In the genomic region with DNA sequence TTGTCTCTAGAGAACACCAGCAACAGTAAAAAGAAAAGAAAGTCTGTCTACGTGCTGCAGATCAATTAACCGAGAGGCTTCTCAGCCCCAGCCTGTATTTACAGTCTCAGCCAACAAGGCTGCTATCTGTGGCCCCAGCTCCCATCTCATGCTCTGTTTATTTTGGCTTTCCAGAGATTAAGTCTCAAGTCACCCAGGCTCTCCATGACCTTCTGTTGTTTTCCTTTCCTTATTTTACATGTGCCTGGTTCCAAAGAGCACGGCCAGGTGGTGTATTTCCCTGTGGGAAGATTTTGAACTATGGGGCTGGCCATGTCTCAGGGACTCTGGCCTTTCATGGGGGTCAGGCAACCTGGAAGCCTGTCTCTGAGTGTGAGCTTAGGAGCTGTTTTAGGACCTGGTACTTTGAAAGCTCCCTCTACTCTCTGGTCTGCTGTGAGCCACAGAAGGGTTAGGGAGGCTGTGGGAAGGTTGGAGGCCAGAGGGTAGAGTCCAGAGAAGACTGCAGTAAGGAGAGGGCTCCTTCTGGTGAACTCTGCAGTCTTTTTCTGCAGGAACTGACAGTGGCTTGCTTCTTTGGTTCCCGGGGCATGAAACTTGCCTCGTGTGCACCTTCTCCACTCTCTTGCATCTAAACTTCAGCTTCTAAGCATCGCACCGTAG, we compare ENCODE assay signal across 15 mouse cellular contexts. TPM values are rescaled to one million over a fixed set of nuclear protein-coding genes. Genes with fewer than 3 reads are reported as not detected.
DNase-seq lines count a peak whose midpoint lies in the region; ATAC-seq lines count a peak whose summit lies in the region.
"Had no signal": no experiment of that assay in that cellular context is flagged by ENCODE, and none has a peak within 500 bp of the region (broad histone marks: within the 10 kb centered on the region; RNA-seq: fewer than 3 reads in every experiment).

No protein-coding gene starts in this region.

- H3K4me2 ChIP-seq in kidney, embryonic 15.5 days, result no peak overlapping the region
- peak overlapping the region; percentile 12; the same call in 1 of the 2 replicates for H3K4me2 ChIP-seq in intestine, embryonic 16.5 days (ENCODE audit: low read depth, low read length)
- H3K4me2 ChIP-seq in stomach, embryonic 15.5 days, result no peak overlapping the region
- H3K4me2 ChIP-seq: limb, embryonic 12.5 days; neural tube, embryonic 15.5 days had no signal

- H3K36me3 ChIP-seq in kidney, embryonic 15.5 days, result no peaks in the 10 kb centered on the region
- H3K36me3 ChIP-seq in intestine, embryonic 16.5 days (ENCODE audit: control insufficient read depth, insufficient read depth, low read length), result no peaks in the 10 kb centered on the region
- no peaks in the 10 kb centered on the region for H3K36me3 ChIP-seq in stomach, embryonic 15.5 days
- H3K36me3 ChIP-seq: hindbrain, embryonic 10.5 days; limb, embryonic 12.5 days; neural tube, embryonic 15.5 days had no signal

- no peak overlapping the region for H3K9ac ChIP-seq in kidney, embryonic 15.5 days
- H3K9ac ChIP-seq in intestine, embryonic 16.5 days (ENCODE audit: low read depth, low read length), result 0 out of 2 replicates have a peak overlapping the region, but pooled peaks have one; percentile 19
- H3K9ac ChIP-seq in stomach, embryonic 15.5 days, result no peak overlapping the region
- H3K9ac ChIP-seq: forebrain, postnatal 0 days; limb, embryonic 12.5 days; neural tube, embryonic 15.5 days had no signal

- ATAC-seq in kidney, embryonic 15.5 days (replicated peaks; ENCODE audit: low FRiP score), result peak; percentile 63
- ATAC-seq in intestine, embryonic 16.5 days, result peak; percentile 81
- ATAC-seq in stomach, embryonic 15.5 days (ENCODE audit: insufficient read depth, low FRiP score, low read depth), result peak; percentile 86
- ATAC-seq: forebrain, postnatal 0 days had no signal

- peaks cover 42% of the 10 kb centered on the region for H3K4me1 ChIP-seq in kidney, embryonic 15.5 days
- peaks cover 26% of the 10 kb centered on the region for H3K4me1 ChIP-seq in intestine, embryonic 16.5 days (ENCODE audit: control insufficient read depth, insufficient read depth, low read length)
- 0 out of 2 replicates have a peak, but pooled peaks cover 5% of the 10 kb centered on the region for H3K4me1 ChIP-seq in stomach, embryonic 15.5 days

- no peak overlapping the region for H3K4me3 ChIP-seq in kidney, embryonic 15.5 days (replicated peaks)
- H3K4me3 ChIP-seq in intestine, embryonic 16.5 days (ENCODE audit: low read length), result no peak overlapping the region
- no peak overlapping the region for H3K4me3 ChIP-seq in stomach, embryonic 15.5 days (replicated peaks)
- H3K4me3 ChIP-seq: hindbrain, embryonic 10.5 days; limb, embryonic 12.5 days; megakaryocyte, embryonic 14.5 days; neural tube, embryonic 15.5 days had no signal

- no peaks in the 10 kb centered on the region for H3K9me3 ChIP-seq in kidney, embryonic 15.5 days (replicated peaks)
- H3K9me3 ChIP-seq in intestine, embryonic 16.5 days (ENCODE audit: control insufficient read depth, low read length), result no peaks in the 10 kb centered on the region
- H3K9me3 ChIP-seq in stomach, embryonic 15.5 days, result no peaks in the 10 kb centered on the region
- H3K9me3 ChIP-seq: hindbrain, embryonic 10.5 days; megakaryocyte, embryonic 14.5 days; neural tube, embryonic 15.5 days had no signal

- peak; percentile 90 for DNase-seq in heart, adult 11 months
- DNase-seq in heart, postnatal 4 days, result no peak
- no peak for DNase-seq in kidney, adult 8-10 months
- DNase-seq in frontal cortex, adult 2 months (ENCODE audit: extremely low spot score in 1 of 2, low spot score in 1 of 2), result no peak
- DNase-seq in layer of hippocampus, postnatal 36 days, result no peak
- DNase-seq: cerebellum, adult 11 months; forebrain, postnatal 0 days; right cerebral cortex, postnatal 14 days had no signal

- no peaks in the 10 kb centered on the region for H3K27me3 ChIP-seq in kidney, embryonic 15.5 days
- H3K27me3 ChIP-seq in intestine, embryonic 16.5 days (replicated peaks; ENCODE audit: control insufficient read depth, insufficient read depth, low read length), result no peaks in the 10 kb centered on the region
- no peaks in the 10 kb centered on the region for H3K27me3 ChIP-seq in stomach, embryonic 15.5 days (replicated peaks)
- H3K27me3 ChIP-seq: limb, embryonic 12.5 days; neural tube, embryonic 15.5 days had no signal

- peak overlapping the region; percentile 72 for H3K27ac ChIP-seq in kidney, embryonic 15.5 days
- H3K27ac ChIP-seq in intestine, embryonic 16.5 days (ENCODE audit: low read length), result peak overlapping the region; percentile 91
- peak overlapping the region; percentile 87 for H3K27ac ChIP-seq in stomach, embryonic 15.5 days
- H3K27ac ChIP-seq: hindbrain, embryonic 10.5 days; limb, embryonic 12.5 days; neural tube, embryonic 15.5 days had no signal

- 48% methylated on average over 7 of the region's 7 CpGs for WGBS in kidney, embryonic 15.5 days
- WGBS in intestine, embryonic 16.5 days, result 60% methylated on average over 7 of the region's 7 CpGs
- WGBS in stomach, embryonic 15.5 days, result 56% methylated on average over 7 of the region's 7 CpGs

RNA-seq across cellular contexts. Expression of a gene that starts 7.4 kb away (rescaled TPM):
- 10 to 100 TPM; 51.9 to 57.6 TPM for total RNA-seq in heart, postnatal 4 days (2021)
- 30.2 and 30.8 TPM in 2 replicates for polyA plus RNA-seq in kidney, embryonic 15.5 days (2015; fragmentation: Nextera tagmentation; extraction: Ambion mirVana)
- polyA plus RNA-seq in intestine, embryonic 16.5 days (2015; fragmentation: Nextera tagmentation; extraction: Ambion mirVana), result 37.5 and 39.0 TPM in 2 replicates
- 37.7 and 45.5 TPM in 2 replicates for polyA plus RNA-seq in stomach, embryonic 15.5 days (2015; fragmentation: Nextera tagmentation; extraction: Ambion mirVana)
- 67.0 and 75.5 TPM in 2 replicates for polyA plus RNA-seq in frontal cortex, adult 2 months (2012; rRNA removed)
- 10 to 100 TPM; 75.3 to 87.6 TPM for total RNA-seq in layer of hippocampus, postnatal 36 days (2021)

RNA-seq across cellular contexts. Expression of a gene that starts 11.4 kb away (rescaled TPM):
- 10 to 100 TPM in 1 of 2 experiments, 1 to 10 TPM in 1; 9.0 to 10.2 TPM for total RNA-seq in heart, postnatal 4 days (2021)
- 6.5 and 9.1 TPM in 2 replicates for polyA plus RNA-seq in kidney, embryonic 15.5 days (2015; fragmentation: Nextera tagmentation; extraction: Ambion mirVana)
- polyA plus RNA-seq in intestine, embryonic 16.5 days (2015; fragmentation: Nextera tagmentation; extraction: Ambion mirVana), result 13.8 and 15.1 TPM in 2 replicates
- polyA plus RNA-seq in stomach, embryonic 15.5 days (2015; fragmentation: Nextera tagmentation; extraction: Ambion mirVana), result 13.4 and 13.8 TPM in 2 replicates
- polyA plus RNA-seq in frontal cortex, adult 2 months (2012; rRNA removed), result 0.38 and 1.1 TPM in 2 replicates
- 1 to 10 TPM; 1.3 to 2.5 TPM for total RNA-seq in layer of hippocampus, postnatal 36 days (2021)
